Mouse (Mus musculus) gastrocnemius, postnatal 4 days (tissue): Measurements from ENCODE around the gene Hoxa3. TPM values are rescaled to one million over a fixed set of nuclear protein-coding genes. Genes with fewer than 3 reads are reported as not detected.

Source experiments
- DNase-seq, 2 experiments: peaks; one replicate each; pipeline ENCODE4 v3.0.0; 2021 to 2022; ENCODE audit warnings: low spot score in 2 of 2, mixed read lengths in 2 of 2
- total RNA-seq, 2 experiments: library from RNA; stranded (reverse); gene quantifications; 2 replicates each; pipeline ENCODE4 v1.2.3; 2021

Gene Hoxa3
- total RNA-seq, 2 experiments from 2014 or later: 3.2 to 4.1 TPM

DNA sequence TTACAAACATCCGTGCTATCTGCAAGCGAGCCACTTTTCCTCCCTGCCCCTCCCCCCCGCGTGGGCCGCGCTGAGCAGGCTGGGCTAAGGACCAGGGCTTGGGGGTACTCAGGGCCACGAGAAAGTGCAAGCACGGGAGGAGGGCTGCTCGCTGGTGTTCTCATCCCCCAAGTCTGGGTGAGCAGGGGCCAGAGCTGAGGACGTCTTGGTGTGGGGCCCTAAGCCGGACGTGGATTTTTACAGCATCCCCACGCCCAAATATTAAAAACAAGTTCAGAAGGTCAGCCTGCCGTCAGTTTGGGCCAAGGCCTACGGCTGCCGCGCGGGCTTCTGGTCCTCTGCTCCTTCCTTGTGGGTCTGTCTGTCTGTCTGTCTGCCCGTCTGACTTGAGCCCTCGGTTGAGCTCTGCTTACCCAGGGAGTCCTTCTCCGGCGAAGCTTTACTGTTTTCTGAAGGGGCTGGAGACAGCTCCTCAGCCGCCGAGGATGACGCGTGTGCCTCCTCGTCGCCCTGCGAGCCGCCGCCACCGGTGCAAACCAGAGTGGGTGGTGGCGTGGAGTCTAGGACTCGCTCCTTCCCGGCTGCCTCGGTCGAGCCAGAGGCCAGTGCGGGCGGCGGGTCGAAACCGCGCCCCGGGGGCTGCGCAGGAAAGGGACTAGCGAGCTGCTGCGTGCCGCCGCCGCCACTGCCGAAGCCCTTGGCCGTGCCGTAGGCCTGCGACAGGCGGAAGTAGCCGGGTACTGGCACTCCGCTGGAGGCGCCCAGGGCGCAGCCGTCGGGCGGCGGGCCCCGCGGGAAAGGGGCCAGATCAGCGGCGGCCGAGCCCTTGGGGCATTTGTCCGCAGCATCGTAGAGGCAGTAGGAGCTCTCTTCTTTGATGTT lies 20.7 kb upstream of the Hoxa3 start:
- DNase-seq: peak; percentile 44 to 88

DNA sequence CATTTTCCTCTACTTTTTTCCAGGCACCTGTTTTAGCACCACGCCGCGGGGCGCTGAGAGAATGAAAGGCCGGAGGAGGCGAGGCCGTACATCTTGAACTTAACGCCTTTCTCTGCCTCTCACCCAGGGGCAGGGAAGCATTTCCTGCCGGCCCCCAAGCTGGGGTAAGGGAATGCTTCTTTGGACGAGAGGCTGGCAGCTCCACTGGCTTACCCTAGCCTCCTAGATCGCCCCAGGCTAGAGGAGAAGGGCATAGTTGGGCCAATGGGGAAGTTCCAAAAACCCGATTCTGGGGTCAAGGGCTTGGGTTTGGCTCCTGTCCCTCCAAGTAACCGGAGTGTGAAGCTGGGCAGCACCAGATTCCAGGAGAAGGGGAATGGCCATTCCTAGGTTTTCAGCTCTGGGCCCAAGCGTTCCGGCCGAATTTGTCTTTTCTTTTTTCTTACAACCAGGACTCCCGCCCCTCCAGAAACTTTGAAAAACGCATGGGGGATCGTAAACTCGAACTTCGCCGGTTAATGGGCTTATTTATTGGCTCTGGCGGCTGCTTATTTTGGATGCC lies 19.9 kb upstream of the Hoxa3 start:
- DNase-seq: no peak

DNA sequence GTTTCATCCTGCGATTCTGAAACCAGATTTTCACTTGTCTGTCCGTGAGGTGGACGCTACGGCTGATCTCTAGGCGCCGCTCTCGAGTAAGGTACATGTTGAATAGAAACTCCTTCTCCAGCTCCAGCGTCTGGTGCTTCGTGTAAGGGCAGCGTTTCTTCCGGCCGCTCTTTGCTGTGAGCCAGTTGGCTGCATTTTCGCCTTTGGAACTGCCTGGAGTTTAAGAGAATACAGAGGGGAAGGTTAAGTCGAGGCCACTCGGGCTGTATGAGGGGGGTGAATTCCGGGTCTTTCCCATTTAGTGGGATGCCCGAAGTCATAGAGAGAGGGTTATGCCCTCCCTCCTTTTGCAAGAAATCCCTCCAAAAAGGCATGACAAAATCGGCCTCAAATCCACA lies 19.4 kb upstream of the Hoxa3 start:
- DNase-seq: peak in 1 of 2 experiments; percentile 56

DNA sequence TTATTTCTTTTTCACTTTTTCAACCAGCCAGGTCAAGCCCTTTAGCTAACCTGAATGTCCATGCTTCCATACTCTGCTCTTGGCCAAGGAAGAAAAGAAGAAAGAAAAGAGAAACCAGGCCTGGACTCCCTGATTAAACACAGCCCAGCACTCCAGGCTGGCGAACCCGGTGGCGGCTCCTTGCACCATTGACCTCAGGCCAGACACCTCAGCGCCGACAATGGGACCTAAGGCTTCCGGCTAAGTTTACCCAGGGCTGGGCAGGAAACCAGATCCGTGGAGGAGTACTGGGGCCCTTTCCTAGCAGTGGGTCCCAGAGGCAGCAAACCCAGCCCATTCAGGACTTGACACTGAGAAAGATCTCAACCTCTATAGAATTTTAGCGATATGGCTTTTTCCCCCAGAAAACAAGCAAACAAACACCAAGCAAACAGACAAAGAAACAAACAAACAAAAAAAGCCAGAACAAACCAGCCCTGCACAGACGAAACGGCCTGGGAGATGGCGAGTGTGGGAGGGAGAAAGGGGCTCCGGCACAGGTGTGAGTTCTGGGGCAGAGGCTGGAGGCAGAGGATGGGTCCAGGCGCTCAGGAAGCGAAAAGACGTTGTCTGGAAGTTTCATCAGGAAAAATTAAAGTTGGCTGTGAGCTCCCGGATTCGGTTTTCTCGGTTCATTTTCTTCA lies 18.9 kb upstream of the Hoxa3 start:
- DNase-seq: no peak

DNA sequence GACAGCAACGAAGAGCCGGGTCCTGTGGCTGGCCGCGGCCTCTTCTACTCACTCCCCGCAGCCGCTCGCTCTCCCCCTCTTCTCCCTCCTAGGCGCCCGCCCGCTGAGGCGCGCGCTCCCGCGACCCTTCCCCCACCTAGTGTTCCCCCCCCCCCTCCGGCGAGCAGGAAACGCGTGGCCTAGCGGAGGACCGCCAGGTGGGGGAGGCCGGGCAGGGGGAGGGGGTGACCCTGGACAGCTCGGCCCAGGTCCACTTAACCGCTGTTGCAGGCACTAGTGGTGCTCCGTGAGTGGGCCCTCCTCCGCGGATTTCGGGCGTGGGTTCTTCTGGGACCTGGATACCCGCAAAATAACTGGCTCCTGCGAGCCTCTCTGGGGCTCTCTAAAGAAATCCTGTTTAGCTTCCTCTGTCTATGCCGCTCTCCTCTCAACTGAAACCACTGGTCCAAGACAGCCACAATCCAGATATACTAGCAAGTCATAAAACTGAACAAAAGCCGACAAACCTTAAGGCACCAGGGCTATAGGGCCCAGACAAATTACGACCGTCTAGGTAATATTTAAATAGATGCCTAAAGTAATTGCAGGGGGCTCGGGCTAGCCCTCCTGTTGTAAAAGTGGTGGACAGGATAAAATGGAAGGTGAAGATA lies 17.5 kb upstream of the Hoxa3 start, which contains the start of gene Hoxa9:
Gene Hoxa9, minus strand, starts transcription at position 574 of the 650 bp plus-strand sequence.
- DNase-seq: peak in 1 of 2 experiments; percentile 62

DNA sequence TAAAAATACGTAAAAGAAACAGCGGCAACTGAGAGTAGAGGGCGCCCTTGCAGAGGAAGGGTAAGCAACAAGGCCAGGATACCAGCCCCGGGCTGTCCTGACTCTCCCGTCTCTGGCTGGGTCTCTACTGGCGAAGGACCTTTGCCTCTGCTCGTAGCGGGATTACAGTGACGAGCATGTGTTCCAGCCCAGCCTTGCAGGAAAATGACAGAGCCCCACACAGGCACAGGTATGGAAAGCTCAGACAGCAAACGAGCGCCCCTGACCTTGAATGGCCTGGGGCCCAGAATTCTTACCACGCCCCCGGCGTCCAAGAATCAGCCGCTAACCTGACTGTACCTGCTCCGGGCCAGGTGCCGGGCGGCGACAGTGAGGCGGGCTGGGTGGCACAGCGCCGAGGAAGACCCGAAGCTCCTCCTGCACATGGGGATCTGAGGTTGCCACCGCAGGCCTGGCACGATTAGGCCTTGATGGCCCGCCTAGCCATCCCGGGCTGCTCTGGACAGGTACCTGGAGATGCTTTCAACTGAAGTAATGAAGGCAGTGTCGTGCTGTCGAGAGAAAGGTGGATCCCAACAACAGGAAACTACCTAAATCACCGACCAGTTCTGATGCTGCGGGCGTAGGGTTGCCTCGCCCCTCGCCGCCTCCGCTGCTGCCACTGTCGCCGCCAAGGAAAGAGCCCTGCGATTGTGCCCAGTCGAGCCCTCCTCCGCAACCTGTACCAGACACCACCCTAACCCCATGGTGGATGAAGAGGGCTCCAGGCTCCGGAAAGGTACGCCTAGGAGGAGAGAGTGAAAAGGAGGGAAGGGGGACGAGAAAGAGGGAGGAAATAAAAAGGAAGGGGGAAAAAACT lies 16.7 kb upstream of the Hoxa3 start:
- DNase-seq: peak in 1 of 2 experiments; percentile 55

DNA sequence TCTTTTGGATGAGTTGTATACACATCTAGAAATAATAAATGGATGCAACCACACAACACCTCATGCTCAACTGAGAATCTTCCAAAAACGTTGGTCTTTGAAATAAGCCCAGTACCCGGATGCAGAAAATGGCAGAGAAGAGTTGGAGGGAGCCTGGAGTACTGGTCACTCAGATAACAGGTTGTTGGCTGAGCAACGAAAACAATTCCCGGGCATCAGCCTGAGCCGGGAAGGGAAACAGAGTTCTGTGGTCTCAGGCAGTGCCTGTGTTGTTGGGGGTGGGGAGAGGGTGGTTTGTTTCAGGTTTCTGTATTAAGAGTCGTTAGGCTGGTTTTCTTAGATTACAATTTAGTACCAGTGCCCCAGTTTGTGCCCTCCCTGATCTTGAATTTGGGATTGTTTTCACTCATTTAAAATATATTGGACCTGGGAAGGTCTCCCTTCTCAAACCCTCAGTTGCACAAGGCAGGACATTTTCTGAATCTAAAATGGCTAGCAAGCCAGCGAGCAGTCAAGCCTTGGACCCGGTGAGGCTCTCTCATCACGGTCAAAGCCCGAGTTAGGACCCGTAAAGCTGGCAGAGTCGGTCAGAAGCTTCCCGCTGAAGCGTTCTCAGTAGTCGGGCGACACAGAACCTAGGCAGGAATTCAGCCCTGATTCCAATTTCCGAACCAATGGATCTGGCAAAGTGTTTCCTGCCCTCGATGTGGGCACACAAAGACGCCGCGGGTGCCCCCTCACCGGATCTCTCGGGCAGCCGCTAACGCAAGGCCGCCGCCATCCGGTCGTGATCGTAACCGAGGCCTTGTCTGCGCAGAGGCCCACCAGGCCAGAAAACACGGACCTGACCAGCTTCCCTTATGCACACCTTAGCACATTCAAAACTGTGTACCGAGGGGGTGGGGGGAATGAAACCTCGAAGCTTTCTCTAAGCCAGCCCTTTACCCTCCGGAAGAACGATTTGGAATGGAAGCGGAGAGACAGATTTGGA lies 15.6 kb upstream of the Hoxa3 start:
- DNase-seq: peak in 1 of 2 experiments; percentile 64

DNA sequence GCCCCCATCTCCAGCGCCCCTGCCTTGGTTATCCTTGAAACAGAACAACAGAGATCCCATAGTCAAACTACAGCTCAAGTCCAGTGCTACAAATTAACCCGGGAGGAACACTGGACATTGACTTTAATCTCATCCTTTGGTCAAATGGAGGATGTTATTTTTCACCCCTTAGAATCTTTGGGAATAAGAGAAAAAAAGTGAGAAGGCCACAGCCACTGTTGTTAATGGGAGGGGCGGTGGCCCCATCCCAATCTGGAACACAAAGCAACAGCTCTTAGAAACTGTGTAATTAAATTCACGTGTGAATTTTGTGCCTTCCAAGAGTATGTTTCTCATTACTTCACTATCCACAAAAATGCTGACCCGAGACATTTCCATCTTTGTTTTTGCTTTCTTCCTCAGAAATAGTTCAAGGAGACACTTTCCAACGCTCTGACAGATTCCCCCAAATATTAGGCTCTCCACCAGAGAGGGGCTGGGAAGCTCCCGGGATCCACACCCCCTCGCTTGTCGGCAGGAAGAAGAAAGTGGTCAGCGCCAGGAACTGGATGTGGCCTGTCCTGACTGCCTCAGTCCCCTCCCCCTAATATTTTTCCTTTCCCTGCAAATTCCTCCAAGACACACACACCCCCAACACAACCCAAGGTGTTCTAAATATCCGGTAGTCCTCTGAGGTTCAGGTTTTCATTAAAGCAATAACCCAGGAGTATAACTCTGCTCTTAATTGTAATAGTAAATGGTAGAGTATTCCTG lies 14.5 kb upstream of the Hoxa3 start:
- no peak for DNase-seq

DNA sequence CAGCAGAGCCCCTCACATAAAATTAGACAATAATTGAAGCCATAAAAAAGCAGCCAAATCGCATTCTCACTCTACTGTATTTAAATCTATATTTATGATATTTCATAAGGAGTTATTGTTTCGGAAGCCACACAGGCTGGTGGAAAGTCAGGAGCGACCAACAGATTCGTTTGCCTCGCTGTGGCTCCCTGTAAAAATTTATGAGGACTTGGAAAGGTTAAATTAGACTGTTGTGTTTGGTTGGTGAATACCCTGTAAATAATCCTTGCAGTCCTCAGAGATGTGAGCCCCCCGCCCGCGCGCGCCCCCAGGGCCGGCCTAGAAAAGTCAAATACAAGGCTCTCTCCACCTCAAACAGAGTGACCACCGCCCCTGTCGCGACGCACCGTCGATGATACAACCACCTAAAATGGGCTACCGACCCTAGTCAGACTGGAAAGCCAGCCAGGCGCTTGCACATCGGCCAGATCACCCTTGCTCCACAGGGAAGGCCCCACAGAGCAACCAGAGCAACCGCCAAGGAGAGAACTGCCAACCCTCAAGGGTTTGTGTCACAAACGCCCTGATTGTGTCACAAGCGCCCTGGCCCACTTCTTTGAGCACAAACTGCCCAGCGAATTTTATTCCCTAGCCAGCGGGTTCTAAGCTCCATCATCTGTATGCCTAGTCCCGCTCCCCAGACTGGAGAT lies 13.6 kb upstream of the Hoxa3 start:
- no peak for DNase-seq

DNA sequence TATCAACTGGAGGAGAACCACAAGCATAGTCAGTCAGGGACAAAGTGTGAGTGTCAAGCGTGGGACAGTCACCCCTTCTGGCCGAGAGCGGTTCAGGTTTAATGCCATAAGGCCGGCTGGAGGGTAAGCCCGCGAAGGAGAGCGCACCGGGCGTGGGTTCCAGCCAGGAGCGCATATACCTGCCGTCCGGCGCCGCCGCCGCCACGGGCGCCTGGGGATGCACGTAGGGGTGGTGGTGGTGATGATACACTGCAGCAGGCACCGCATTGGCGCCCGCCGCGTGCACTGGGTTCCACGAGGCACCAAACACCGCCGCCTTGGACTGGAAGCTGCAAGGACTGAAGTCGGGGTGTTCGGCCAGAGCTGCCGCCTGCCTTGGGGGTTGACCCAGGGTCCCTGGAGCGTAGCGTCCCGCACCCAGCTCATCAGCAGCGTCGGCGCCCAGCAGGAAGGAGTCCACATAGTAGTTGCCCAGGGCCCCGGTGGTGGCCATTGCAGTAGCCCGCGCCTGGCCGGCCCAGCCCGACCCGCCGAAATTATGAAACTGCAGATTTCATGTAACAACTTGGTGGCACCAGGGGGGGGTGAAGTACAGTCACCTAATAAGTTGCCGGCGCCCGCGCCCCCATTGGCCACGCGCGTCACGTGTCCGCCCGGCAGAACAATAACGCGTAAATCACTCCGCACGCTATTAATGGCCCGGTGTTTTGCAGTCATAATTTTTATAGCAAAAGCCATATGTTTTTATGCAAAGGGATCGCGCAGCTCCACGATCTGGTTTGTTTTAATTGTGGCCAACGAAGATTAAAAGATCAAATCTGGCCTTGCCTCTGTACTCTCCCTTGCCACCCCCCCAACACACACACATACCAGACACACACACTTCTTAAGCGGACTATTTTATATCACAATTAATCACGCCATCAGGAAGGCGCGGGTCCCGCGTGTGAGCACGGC lies 12.8 kb upstream of the Hoxa3 start:
- DNase-seq: peak; percentile 79 to 89

DNA sequence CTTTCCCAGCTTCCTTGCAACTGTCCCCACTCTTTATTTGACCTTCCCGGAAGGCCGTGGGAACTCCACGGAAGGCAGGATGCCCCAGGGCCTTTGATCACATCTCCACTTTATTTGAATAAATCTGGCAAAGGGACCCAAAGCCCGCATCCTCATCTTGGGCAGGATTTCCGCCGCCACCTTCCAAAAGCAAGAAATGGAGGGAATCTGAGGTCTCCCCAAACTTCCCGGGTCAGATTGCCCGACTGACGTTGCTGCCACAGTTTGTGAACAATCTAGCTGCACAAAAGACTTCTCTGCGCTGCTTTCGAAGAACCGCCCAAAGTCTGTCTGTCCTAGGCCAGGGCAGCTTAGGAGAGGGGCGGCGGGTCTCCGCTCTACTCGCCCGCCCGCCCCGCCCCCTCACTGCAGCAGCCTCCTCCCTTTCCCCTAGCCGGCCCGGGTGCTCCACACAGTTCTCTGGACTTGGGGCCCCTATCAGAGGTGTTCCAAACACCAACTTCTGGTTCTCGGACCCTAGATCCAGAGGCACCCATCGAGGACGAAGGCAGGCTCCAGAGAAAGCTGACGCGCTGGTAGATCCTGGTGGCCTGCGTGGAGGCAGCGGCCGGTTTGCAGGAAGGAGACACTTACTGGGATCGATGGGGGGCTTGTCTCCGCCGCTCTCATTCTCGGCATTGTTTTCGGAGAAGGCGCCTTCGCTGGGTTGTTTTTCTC lies 11.9 kb upstream of the Hoxa3 start:
- no peak for DNase-seq

DNA sequence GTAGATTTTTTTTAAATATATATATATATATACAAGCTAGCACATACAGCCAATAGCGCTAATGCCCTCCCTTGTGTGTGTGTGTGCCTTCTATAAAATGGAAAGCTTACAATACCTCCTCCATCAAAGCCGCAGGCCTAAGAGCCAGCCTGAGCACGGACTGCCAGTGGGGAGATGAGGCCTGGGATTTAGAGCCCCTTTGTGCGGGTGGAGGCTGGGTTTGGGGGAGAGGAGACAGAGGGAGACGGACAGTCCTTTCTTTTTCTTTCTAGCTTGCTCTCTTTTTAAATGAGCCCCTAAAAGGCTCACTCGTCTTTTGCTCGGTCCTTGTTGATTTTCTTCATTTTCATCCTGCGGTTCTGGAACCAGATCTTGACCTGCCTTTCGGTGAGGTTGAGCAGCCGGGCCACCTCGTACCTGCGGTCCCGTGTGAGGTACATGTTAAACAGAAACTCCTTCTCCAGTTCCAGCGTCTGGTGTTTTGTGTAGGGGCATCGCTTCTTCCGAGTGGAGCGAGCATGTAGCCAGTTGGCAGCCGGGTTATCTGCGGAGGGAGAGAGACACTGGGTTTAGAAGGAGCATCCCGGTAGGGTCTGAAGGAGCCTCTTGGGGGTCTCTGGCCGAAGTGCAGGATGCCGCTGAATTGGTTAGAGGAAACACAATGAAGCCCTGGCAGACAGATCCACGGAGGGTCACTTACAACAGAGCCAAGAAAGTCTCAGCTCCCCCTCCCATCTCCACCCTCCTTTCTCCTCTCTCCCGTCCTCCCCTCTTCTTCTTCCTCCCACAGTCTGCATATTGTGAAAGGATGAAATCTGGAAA lies 11.0 kb upstream of the Hoxa3 start:
- DNase-seq: no peak

DNA sequence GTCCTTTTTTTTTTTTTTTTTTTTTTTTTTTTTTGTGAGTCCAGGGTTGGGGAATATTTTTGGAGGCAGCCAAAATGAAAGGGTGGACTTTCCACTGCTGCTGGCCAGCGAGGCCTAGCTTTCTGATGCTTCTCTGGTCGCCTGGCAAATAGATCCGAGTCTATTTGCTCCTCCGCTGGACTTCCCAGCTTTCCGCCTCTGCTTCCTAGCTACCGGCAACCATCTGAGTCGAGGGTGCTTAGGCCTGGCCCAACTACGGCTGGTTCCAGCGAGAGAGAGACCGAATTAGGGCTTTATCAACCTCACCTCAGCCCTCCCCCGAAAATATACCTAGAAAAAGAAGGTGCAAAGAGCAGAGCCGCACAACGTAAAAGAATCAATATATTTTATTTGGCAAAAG lies 9.6 kb upstream of the Hoxa3 start:
- no peak for DNase-seq

DNA sequence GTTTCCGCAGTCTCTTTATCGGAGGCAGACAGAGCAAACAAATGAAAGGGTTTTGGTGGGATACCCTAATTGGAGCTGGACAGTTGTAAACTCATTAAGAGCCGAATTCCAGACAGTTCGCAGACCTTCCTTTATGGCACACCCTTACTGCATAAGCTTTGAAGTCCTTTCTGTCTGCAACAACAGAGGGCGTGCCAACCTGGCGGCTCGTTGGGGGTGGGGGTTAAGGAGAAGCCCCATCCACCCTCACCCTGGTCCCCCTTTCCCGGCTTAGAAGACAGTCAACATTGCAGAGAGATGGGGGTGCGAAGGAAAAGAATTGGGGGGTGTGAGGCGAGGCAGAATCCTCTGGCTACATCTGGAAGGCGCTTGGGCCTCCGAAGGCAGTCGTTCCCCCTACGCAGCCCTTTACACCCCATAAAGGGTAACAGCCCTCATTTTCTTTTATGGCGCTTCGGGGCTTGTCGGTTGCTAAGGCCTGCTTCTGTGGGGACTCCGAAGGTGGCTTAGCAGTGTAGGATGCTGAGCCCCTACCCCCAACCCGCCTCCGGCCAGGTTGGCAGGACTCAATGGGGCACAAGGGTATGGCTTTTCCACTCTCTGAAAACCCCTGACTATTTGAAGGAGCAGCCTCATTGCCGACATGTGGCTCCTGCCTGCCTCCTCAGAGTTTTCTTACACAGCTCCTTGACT lies 9.0 kb upstream of the Hoxa3 start:
- no peak for DNase-seq
